Mouse (Mus musculus): ENCODE results near the gene Ckm.

Ckm gene

GRCm38 (mm10) chr7:19429726-19430125 is 25.1 kb downstream of the Ckm start:
- DNase-seq (ENCODE audit: inconsistent age in 2 of 2, low spot score in 1 of 2), result no peak

DNA sequence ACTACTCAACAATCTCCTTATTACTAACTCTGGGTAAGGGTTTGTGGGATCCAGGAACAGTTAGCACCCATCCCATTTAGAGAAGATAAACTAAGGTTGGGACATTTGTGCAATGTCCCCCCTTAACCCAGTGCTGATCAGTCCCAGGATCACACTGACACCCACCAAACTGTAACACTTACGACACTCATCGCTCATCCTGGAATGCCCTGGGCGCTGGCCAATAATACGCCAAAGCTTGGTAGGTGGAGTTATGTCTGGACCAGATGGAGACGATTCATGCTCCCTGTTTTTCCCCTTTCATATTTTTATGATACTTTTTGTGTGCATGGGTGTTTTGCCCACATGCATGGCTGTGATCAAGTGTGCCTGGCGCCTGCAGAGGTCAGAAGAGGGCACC is 25.8 kb downstream of the Ckm start:
- DNase-seq (ENCODE audit: inconsistent age in 2 of 2, low spot score in 1 of 2), result no peak

DNA sequence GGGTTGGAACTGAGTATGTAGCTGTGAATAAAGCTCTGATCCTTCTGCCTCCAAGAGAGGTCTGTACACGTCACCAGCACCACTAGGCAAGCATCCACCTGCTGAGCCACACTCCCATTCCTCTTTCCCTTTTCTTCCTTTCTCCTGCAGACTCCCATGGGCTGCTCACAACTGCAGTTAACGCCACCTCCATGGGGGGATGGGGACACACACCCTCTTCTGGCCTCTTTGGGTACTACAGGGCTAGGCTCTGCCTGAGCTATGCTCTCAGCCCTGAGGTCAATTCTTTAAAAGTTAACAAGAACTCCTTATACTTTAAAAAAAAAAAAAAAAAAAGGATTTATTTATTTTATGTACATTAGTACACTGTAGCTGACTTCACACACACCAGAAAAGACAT is 27.9 kb downstream of the Ckm start:
- DNase-seq (ENCODE audit: inconsistent age in 2 of 2, low spot score in 1 of 2), result no peak

- DNase-seq (ENCODE audit: inconsistent age in 2 of 2, low spot score in 1 of 2), result no peak
These were observed 31.7 kb downstream of the Ckm start for GRCm38 (mm10) chr7:19436276-19436675.

- no peak for DNase-seq (ENCODE audit: inconsistent age in 2 of 2, low spot score in 1 of 2)
These were observed 32.5 kb downstream of the Ckm start for GRCm38 (mm10) chr7:19437048-19437447.

DNA sequence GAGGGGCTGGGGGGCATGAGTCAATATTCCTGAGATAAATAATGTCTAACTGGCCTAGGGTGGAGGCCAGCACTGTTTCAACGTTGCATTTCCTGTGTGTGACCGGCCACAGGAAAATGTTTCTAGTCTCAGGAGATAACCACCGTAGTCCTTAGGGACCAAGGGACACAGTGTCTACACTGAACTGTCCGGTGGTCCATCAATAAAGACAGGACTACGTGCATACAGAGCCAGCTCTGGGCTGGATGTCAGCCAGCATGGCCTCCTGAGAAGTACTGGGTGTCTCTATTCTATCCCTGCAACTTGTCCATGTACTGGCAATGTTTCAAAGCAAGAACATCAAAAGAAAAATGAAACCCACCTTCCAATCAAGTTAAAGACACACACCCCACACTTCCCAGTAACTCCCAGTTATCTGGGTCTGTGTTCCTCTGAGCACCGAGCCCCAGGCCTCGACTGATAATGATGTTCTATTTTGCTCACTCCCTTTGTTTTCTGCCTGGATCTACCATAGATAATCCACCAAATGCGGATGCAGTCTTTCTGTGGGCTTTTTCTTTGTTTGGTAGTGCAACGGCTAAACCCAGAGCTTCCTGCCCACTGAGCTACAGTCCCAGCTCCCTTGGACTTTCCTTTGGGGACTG is 37.0 kb downstream of the Ckm start:
- DNase-seq (ENCODE audit: inconsistent age in 2 of 2, low spot score in 1 of 2), result peak; percentile 45 to 56

GRCm38 (mm10) chr7:19443344-19443743 is 38.8 kb downstream of the Ckm start:
- DNase-seq (ENCODE audit: inconsistent age in 2 of 2, low spot score in 1 of 2), result peak; percentile 80 to 96

- DNase-seq (ENCODE audit: inconsistent age in 2 of 2, low spot score in 1 of 2), result peak; percentile 77 to 78
These were observed 40.2 kb downstream of the Ckm start for GRCm38 (mm10) chr7:19444801-19445200.

- DNase-seq (ENCODE audit: inconsistent age in 2 of 2, low spot score in 1 of 2), result no peak
These were observed 43.1 kb downstream of the Ckm start for GRCm38 (mm10) chr7:19447689-19448088.

DNA sequence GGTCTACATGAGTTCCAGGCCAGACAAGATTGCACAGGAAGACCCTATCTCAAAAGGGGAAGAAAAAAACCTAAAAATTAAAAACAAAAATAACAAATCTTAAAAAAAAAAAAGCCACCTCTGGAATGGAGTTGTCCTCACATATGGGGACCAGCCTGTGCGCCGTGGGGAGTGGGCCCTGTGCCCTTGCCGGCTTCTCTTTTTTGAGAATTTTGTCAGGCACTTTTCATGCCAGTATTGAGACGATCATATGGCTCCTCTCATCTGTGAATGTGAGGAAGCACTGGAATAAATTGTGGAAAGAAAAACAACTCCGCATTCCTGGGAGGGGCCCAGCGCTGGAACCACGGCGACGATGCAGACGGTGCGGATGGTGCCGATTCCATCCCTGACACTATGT is 44.6 kb downstream of the Ckm start:
- no peak for DNase-seq (ENCODE audit: inconsistent age in 2 of 2, low spot score in 1 of 2)

GRCm38 (mm10) chr7:19455186-19455585 is 50.6 kb downstream of the Ckm start:
- peak in 1 of 2 experiments; percentile 65 for DNase-seq (ENCODE audit: inconsistent age in 2 of 2, low spot score in 1 of 2)

DNA sequence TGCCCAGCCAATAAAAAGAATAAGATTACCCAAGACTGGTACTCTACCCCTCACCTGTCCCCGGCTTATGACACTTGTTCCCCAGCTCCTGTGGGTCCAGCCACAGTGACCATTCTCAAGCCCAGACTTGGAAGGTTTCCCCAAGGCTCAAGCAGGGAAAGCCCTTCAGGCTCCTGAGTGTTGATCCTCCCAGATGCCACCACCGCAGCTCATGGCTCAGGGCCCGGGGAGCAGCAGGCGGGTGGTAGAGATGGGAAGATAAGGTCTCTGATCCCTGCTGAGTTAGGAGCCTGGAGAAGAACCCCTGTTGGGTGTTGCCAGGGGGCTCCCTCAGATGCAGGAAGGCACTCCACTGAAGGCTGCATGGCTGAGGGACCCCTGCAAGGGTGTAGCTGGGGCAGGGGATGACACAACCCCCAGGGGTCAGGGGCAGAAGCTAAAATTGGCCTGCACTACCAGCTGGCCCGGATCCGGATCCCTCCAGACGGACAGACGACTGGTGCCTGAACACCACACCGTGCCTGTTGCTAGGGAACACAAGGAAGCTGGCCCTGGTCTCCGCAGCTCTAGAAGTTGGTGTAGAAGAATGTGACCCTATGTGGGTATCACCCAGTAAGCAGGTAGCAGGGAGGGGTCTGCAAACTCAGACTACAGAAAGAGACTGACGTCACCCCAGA is 51.4 kb downstream of the Ckm start:
- DNase-seq (ENCODE audit: inconsistent age in 2 of 2, low spot score in 1 of 2), result peak; percentile 49 to 76

GRCm38 (mm10) chr7:19456628-19457027 is 52.1 kb downstream of the Ckm start:
- peak; percentile 40 to 62 for DNase-seq (ENCODE audit: inconsistent age in 2 of 2, low spot score in 1 of 2)

- DNase-seq (ENCODE audit: inconsistent age in 2 of 2, low spot score in 1 of 2), result peak in 1 of 2 experiments; percentile 53
These were observed 53.0 kb downstream of the Ckm start for GRCm38 (mm10) chr7:19457414-19458071.

GRCm38 (mm10) chr7:19458072-19458486 is 53.5 kb downstream of the Ckm start:
- DNase-seq (ENCODE audit: inconsistent age in 2 of 2, low spot score in 1 of 2), result peak; percentile 65 to 82

GRCm38 (mm10) chr7:19458591-19459111 is 54.1 kb downstream of the Ckm start, which contains the start of gene Mark4:
Mark4 (minus strand) TSS chr7:19458821.
- DNase-seq (ENCODE audit: inconsistent age in 2 of 2, low spot score in 1 of 2), result peak; percentile 86 to 94

DNA sequence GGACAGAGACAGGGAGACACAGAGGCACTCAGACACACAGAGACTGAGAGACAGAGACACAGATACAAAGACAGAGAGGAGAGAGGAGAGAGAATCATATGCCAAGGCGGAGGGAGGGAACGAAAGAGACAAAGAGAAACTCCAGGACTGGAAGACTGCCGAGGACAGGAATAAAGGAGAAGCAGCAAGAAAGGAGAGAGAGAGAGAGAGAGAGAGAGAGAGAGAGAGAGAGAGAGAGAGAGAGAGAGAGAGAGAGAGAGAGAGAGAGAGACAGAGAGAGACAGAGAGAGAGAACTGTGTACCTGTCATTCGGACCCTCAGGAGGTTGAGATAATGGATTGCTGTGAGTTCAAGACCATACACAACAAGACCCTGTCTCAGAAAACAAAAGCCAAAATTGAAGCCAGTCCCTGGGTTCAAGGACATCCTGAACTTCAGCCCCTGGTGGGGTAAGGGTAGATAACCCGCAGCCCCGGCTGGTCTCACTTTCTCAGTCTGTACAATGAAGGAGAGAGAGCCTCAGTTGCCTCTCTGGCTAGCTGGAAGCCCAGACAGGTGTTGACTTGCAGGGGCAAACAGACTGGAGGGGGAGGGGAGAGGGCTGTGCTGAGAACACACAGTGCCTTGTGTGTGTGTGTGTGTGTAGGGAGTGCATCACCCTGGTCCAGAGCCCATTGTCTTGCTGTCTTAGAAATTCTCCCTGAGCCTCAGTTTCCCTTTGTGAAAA is 54.7 kb downstream of the Ckm start:
- DNase-seq (ENCODE audit: inconsistent age in 2 of 2, low spot score in 1 of 2), result no peak

DNA sequence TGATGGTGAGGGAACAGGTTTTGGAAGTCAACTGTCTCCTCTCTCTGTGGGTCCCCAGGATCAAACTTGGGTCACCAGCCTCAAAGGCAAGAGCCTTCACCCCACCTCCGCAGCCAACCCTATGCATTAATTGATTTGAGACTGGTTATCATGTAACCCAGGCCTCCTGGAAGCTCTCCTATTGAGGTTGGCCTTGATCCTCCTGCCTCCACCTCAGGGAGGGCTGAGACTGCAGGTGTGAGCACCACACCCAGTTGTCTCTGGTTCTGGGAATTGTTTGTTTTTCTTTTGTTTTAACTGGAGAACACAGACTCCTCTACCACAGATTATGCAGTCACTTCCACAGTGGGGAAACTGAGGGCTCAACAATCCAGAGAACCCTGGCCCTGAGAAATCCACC is 55.9 kb downstream of the Ckm start:
- no peak for DNase-seq (ENCODE audit: inconsistent age in 2 of 2, low spot score in 1 of 2)

DNA sequence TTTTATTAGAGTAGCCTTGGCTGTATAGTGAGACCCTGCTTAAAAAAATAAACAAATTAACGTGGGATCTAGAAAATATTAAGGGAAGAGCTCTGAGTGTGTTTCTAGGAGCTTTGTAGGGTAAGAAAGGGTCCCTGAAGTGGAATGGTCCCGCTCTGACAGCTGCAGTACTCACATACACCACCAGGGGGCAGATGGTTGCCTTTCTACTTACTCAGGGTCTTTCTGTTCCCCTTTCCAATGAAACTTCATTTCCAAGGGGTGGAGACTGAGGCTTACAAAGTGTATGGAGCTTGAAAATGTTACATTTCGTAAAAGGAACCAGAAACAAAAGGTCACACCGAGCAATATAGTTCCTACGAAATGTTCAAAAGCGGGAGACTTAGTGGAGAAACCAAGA is 56.9 kb downstream of the Ckm start:
- peak; percentile 73 to 93 for DNase-seq (ENCODE audit: inconsistent age in 2 of 2, low spot score in 1 of 2)

GRCm38 (mm10) chr7:19462443-19462842 is 57.9 kb downstream of the Ckm start:
- no peak for DNase-seq (ENCODE audit: inconsistent age in 2 of 2, low spot score in 1 of 2)

DNA sequence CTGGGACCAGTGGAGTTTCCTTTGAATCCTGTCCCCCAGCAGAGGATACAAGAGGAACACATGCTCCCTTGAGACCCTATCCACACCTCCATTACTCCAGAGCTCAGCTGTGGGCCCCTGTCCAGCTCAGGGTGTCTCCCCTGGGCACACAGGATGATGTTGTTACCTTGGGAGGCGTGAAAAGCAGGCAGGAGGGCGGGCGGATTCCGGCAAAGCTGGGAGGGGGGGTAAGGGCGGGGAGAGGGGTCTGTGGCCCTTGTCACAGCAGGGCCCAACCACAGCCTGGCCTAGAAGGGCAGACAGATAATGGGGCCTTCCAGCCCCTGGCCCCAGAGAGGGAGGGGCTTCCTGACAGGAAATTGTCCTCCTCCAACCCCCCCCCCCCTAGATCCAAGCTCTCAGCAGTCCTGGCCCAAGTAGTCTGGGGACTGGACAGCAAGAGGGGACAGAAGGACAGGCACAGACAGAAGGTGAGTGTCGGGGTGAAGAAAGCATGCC is 58.4 kb downstream of the Ckm start, which contains the start of gene Exoc3l2:
Gene Exoc3l2 (plus strand): TSS at position 448 of the 498 bp plus-strand sequence.
- DNase-seq (ENCODE audit: inconsistent age in 2 of 2, low spot score in 1 of 2), result peak; percentile 39 to 64

All from adrenal gland, adult (tissue).